Mouse (Mus musculus): ENCODE data around the gene Kifc1.

The Kifc1 gene

DNA sequence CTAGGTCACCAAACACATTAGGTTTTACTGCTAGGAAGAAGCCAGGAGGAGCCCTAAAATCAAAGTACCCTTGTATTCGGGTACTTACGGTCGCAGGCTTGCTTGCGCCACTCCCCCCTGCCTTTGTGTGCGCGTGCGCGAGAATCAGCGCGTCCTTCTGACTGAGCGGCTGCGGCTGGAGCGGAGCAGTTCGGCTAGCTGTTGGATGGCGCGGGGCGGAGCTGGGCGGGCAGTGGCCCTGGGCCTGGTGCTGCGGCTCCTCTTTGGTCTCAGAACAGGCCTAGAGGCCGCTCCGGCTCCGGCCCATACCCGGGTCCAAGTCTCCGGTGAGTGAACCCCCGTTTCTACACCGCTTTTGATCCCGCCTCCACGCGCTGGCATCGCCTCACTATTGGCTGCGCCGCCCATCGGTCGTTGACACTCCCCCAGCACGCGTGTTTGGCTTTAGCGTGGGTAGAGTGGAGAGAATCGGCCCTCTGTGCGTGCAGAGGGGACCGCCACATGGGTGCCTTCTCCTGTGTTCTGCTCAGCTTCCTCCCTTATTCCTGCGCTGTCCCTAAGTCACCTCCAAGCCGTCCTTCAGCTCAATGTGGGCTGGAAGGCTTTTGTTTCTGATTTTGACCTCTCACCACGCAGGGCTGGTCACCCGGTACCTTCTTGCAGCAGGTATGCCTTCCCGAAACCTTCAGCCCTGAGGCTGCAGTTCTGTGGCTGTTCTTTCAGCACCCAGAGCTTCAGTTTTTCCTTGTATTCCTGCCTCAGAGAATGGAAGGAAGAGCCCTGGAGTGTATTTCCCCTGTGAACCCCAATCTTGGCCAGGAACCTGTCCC is 47.3 kb downstream of the Kifc1 start, which contains the start of gene Cd320:
TSS of gene Cd320 (plus strand) at position 126 of the 830 bp plus-strand sequence.
- peak; percentile 96 for DNase-seq (ENCODE audit: low read depth)

DNA sequence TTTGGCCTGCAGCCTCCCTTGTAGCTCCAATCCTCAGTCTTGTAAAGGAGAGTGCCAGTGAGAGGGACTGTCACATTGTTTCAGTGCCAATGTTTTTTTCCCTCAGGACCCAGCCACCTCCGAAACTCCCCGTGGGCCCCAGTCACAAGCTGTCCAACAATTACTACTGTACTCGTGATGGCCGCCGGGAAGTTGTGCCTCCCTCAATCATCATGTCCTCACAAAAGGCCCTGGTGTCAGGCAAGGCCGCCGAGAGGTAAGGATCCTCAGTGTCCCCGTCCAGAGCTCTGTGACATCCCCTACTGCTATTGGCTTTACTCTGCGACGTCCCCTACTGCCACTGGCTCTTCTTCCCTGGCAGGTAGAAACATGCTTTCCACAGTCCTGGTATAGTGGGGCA is 60.9 kb downstream of the Kifc1 start:
- DNase-seq (ENCODE audit: low read depth), result no peak

- no peak for DNase-seq (ENCODE audit: low read depth)
Observed at GRCm38 (mm10) chr17:33828892-33829291, 61.6 kb downstream of the Kifc1 start.

DNA sequence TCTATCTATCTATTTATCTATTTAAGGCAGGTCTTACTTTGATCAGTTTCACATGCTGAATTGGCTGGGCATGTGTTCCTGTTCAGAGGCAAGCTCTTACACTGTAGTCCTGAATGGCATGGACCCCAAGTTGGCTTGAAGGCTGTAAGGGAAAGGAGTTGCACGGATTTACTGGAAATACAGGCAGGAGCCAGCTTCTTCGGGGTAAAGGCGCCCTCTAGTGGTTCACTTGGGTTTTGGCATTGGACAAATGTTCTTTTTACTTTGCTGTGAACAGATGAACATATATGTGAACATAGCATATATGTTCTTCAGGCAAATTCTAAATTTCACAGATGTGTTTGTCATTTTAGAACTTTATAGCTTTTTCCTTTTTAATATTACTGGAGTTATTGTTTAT is 63.6 kb downstream of the Kifc1 start:
- DNase-seq (ENCODE audit: low read depth), result peak; percentile 86
